Mouse (Mus musculus) intestine, embryonic 14.5 days (tissue): ENCODE results near the gene Mrgprg. TPM values are rescaled to one million over a fixed set of nuclear protein-coding genes. Genes with fewer than 3 reads are reported as not detected.

Experiments
- ATAC-seq: fragments of 200-750 bp; cut with Nextera tagmentation; replicated peaks from 2 replicates; pipeline ENCODE4 v1.8.0; 2017; ENCODE audit warnings: low read depth, moderate number of reproducible peaks, moderate TSS enrichment, moderate library complexity; ENCODE audit not compliant: low FRiP score, low TSS enrichment
- DNase-seq: peaks from one replicate; pipeline ENCODE4 v3.0.0-alpha.2; 2018; ENCODE audit warnings: low spot score
- H3K27ac ChIP-seq: fragments of 300-500 bp; sonication (generic); 2 replicates; pipeline ENCODE4 v1.5.1; 2014; ENCODE audit warnings: low read depth, mild to moderate bottlenecking, control low read depth
- H3K27me3 ChIP-seq: fragments of 300-500 bp; sonication (generic); replicated peaks from 2 replicates; pipeline ENCODE4 v1.6.1; 2014; ENCODE audit warnings: low read length, control low read depth; ENCODE audit not compliant: control insufficient read depth, insufficient read depth
- H3K36me3 ChIP-seq: fragments of 300-500 bp; sonication (generic); 2 replicates; pipeline ENCODE4 v1.6.1; 2014; ENCODE audit warnings: low read length, control low read depth; ENCODE audit not compliant: control insufficient read depth, insufficient read depth
- H3K4me1 ChIP-seq: fragments of 300-500 bp; sonication (generic); replicated peaks from 2 replicates; pipeline ENCODE4 v1.6.1; 2014; ENCODE audit warnings: low read length, control low read depth, mixed read lengths; ENCODE audit not compliant: control insufficient read depth, insufficient read depth
- H3K4me2 ChIP-seq: fragments of 300-500 bp; sonication (generic); 2 replicates; pipeline ENCODE4 v1.6.1; 2014; ENCODE audit warnings: low read length
- H3K4me3 ChIP-seq: fragments of 300-500 bp; sonication (generic); 2 replicates; pipeline ENCODE4 v1.5.1; 2014; ENCODE audit warnings: low read depth, low read length, control low read depth, mixed read lengths
- H3K9ac ChIP-seq: fragments of 300-500 bp; sonication (generic); 2 replicates; pipeline ENCODE4 v1.6.1; 2014; ENCODE audit warnings: mild to moderate bottlenecking, low read length
- H3K9me3 ChIP-seq: fragments of 300-500 bp; sonication (generic); 2 replicates; pipeline ENCODE4 v1.6.1; 2016; ENCODE audit warnings: low read length, control low read depth; ENCODE audit not compliant: control insufficient read depth
- WGBS: fragments of 180-500 bp; shearing (Covaris S2); extraction: QIAGEN DNeasy Blood & Tissue Kit; methylation state at CpG from one replicate; pipeline ENCODE4 v1.1.7; 2014; 5-methylcytosine and 5-hydroxymethylcytosine counted together
- microRNA-seq: library from miRNA; unstranded; fragments of <30 nt; microRNA quantifications from one replicate; pipeline ENCODE4, GENCODE M21; 2016
- polyA plus RNA-seq: library from polyadenylated mRNA; unstranded; fragments of >200 nt; fragmentation: Nextera tagmentation; extraction: Ambion mirVana; gene quantifications from 2 replicates; pipeline ENCODE4 v1.2.1, GENCODE M21; 2014

Gene Mrgprg
- polyA plus RNA-seq, 1 experiment from 2014 or later: not detected

GRCm38 (mm10) chr7:143729886-143730285 lies 36.9 kb downstream of the Mrgprg start:
- DNase-seq: no peak
- Histone ChIP-seq H3K36me3 (peaks cover 11% of the 10 kb centered on the region; the same call in 1 of the 2 replicates), H3K9ac (no peak overlapping the region), H3K27me3 (no peaks in the 10 kb centered on the region), H3K4me2 (no peak overlapping the region), H3K9me3 (no peaks in the 10 kb centered on the region), H3K4me3 (no peak overlapping the region), H3K4me1 (peaks cover 5% of the 10 kb centered on the region; the same call in 1 of the 2 replicates), H3K27ac (no peak overlapping the region)
- no peak for ATAC-seq
- WGBS: 59% methylated on average over 10 of the region's 10 CpGs

- no peak overlapping the region for H3K4me2 ChIP-seq
- no peaks in the 10 kb centered on the region for H3K36me3 ChIP-seq
- H3K27ac ChIP-seq: no peak overlapping the region
- H3K27me3 ChIP-seq: no peaks in the 10 kb centered on the region
- H3K4me1 ChIP-seq: peaks cover 13% of the 10 kb centered on the region
- no peak overlapping the region for H3K9ac ChIP-seq
- WGBS: 67% methylated on average over 4 of the region's 4 CpGs
- H3K9me3 ChIP-seq: no peaks in the 10 kb centered on the region
- H3K4me3 ChIP-seq: no peak overlapping the region
- DNase-seq (no peak), ATAC-seq (no peak)
Observed at GRCm38 (mm10) chr7:143726396-143726795, 40.4 kb downstream of the Mrgprg start.

DNA sequence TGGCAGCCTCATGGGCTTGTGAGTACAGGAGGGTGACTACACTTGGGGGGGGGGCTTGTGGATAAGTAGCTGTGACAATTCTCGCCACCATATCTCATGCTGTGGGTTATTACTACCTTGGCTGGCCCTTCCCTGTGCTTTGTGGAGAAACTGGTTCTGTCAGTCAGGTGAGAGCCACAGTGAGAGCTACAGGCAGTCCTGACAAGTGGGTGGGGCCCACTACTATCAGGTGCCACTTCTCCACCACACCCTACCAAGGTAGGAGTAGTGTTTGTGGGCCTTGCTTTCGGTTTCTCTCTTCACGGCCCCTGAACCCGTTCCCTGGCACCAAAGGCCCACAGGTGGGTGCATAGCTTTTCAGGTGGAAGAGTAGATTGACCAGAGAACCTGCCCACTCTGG lies 43.0 kb downstream of the Mrgprg start:
- Histone ChIP-seq H3K4me2 (peak overlapping the region; percentile 28), H3K27me3 (no peaks in the 10 kb centered on the region), H3K4me1 (peaks cover 8% of the 10 kb centered on the region; the same call in 1 of the 2 replicates), H3K9me3 (no peaks in the 10 kb centered on the region), H3K27ac (peak overlapping the region; percentile 54; the same call in 1 of the 2 replicates), H3K9ac (no peak overlapping the region), H3K4me3 (no peak overlapping the region), H3K36me3 (0 out of 2 replicates have a peak, but pooled peaks cover 4% of the 10 kb centered on the region)
- ATAC-seq: peak; percentile 91
- WGBS: 83% methylated on average over 4 of the region's 4 CpGs
- no peak for DNase-seq

DNA sequence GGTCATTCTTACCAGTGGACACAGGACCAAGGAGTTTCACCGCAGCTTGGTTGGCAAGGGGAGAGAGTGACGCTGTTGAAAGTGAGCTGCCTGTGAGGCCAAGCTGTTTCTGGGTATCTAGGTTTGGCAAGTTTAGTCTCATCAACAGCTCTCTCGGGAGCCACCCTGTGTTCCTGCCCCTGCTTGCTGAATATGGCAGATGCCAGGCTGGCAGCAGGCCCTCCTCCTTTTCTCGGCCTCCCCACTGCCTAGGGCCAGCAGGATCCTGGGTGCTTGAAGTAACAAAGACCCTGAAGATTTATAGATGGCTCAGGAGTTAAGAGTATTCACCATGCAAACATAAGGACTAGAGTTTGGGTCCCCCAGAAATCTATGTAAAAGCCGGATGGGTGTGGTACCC lies 44.1 kb downstream of the Mrgprg start:
- DNase-seq (no peak), ATAC-seq (no peak)
- H3K9me3 ChIP-seq: no peaks in the 10 kb centered on the region
- H3K27me3 ChIP-seq: no peaks in the 10 kb centered on the region
- H3K9ac ChIP-seq: no peak overlapping the region
- H3K4me1 ChIP-seq: peaks cover 8% of the 10 kb centered on the region
- 84% methylated on average over 5 of the region's 5 CpGs for WGBS
- H3K4me2 ChIP-seq: no peak overlapping the region
- 0 out of 2 replicates have a peak, but pooled peaks cover 5% of the 10 kb centered on the region for H3K36me3 ChIP-seq
- no peak overlapping the region for H3K4me3 ChIP-seq
- no peak overlapping the region for H3K27ac ChIP-seq

- H3K9ac ChIP-seq: no peak overlapping the region
- H3K4me2 ChIP-seq: no peak overlapping the region
- H3K27ac ChIP-seq: no peak overlapping the region
- H3K27me3 ChIP-seq: no peaks in the 10 kb centered on the region
- H3K9me3 ChIP-seq: no peaks in the 10 kb centered on the region
- no peaks in the 10 kb centered on the region; the same call in none of the 2 replicates for H3K4me1 ChIP-seq
- H3K4me3 ChIP-seq: no peak overlapping the region
- DNase-seq (no peak), ATAC-seq (no peak)
- 70% methylated on average over 1 of the region's 1 CpGs for WGBS
- peaks cover 31% of the 10 kb centered on the region for H3K36me3 ChIP-seq
Observed at GRCm38 (mm10) chr7:143717811-143718210, 49.0 kb downstream of the Mrgprg start.

Small RNAs within 50 kb of the gene (microRNA-seq; reads per million reads assigned to microRNA genes)
- not detected for gene Gm22064

Other genes with a start within 250 kb of the Mrgprg start
- 112 and 125 TPM in 2 replicates for gene Nap1l4, start 217.9 kb downstream of the Mrgprg start, polyA plus RNA-seq
- 53.9 and 56.5 TPM in 2 replicates for gene Cars, start 166.9 kb downstream of the Mrgprg start, polyA plus RNA-seq
- 0.30 and 0.55 TPM in 2 replicates for gene Tnfrsf26, start 138.3 kb downstream of the Mrgprg start, polyA plus RNA-seq
- 8.6 and 9.1 TPM in 2 replicates for gene Tnfrsf22, start 117.3 kb downstream of the Mrgprg start, polyA plus RNA-seq
- 1.0 and 1.1 TPM in 2 replicates for gene Tnfrsf23, start 81.1 kb downstream of the Mrgprg start, polyA plus RNA-seq
- 34.9 and 39.7 TPM in 2 replicates for gene Osbpl5, start 10.0 kb downstream of the Mrgprg start, polyA plus RNA-seq
- 2.3 and 2.4 TPM in 2 replicates for gene Mrgpre, start 17.5 kb upstream of the Mrgprg start, polyA plus RNA-seq
- gene Nadsyn1, start 55.9 kb upstream of the Mrgprg start, polyA plus RNA-seq: 11.7 and 12.3 TPM in 2 replicates
- gene Dhcr7, start 56.2 kb upstream of the Mrgprg start, polyA plus RNA-seq: 80.4 and 84.3 TPM in 2 replicates
- not detected in 2 replicates for gene Gm498, start 99.8 kb upstream of the Mrgprg start, polyA plus RNA-seq
- gene Shank2, start 234.9 kb upstream of the Mrgprg start, polyA plus RNA-seq: 0.78 and 1.7 TPM in 2 replicates